Mouse (Mus musculus) liver, postnatal 0 days (tissue): ENCODE data around the gene Gm11127.
"Not testable (repeated sequence)": the region's sequence is repeated elsewhere in the genome, so short reads cannot be mapped to it uniquely, and the experiment has no call there.

Source experiments
- CTCF ChIP-seq: sonication (generic); IDR thresholded peaks from 2 replicates; pipeline ENCODE4 v1.5.1; 2016; ENCODE audit warnings: antibody characterized with exemption, low read depth
- EP300 ChIP-seq: IDR thresholded peaks from 2 replicates; pipeline ENCODE4 v1.6.1; 2016; ENCODE audit warnings: antibody characterized with exemption, low read depth, mild to moderate bottlenecking

DNA sequence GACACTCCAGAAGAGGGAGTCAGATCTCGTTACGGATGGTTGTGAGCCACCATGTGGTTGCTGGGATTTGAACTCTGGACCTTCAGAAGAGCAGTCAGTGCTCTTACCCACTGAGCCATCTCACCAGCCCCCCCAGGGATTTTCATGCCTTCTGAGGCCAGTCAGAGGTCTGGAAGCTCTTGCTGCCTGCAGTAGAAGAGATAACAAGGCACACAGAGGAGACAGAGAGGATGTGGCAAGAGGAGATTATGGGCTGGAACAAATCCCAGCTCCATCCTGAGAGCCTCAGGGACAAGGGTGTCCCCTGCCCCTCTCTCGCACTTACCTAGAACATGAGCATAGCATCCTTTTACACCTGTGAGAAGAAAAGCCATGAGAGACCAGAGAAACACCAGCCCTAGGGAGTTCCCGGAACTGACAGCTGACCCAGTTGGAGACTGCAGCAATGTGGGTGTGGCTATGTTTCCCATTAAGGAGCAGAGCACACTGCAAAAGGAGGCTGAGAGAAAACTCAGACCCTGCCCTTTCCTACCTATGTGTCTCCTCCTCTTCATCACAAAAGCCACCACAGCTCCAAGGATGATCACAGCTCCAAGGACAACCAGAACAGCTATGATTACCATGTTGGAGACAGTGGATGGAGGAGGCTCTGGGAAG lies 28.0 kb downstream of the Gm11127 start:
- peak; percentile 72 for TF ChIP-seq EP300
- TF ChIP-seq CTCF, result not testable (repeated sequence)
